Mouse (Mus musculus) bone marrow, adult 2 months (tissue): ENCODE data around the gene Wnt5a.

Experiments used
- CTCF ChIP-seq: fragments of 200-500 bp; IDR thresholded peaks from 2 replicates; pipeline ENCODE4 v1.5.1; 2011; ENCODE audit warnings: low read length, control low read depth; ENCODE audit not compliant: control insufficient read depth, insufficient read depth
- POLR2A ChIP-seq: fragments of 200-500 bp; IDR thresholded peaks from 2 replicates; pipeline ENCODE4 v1.6.1; 2011; ENCODE audit warnings: low read depth, mild to moderate bottlenecking, control low read depth, low read length, borderline replicate concordance; ENCODE audit not compliant: control insufficient read depth

DNA sequence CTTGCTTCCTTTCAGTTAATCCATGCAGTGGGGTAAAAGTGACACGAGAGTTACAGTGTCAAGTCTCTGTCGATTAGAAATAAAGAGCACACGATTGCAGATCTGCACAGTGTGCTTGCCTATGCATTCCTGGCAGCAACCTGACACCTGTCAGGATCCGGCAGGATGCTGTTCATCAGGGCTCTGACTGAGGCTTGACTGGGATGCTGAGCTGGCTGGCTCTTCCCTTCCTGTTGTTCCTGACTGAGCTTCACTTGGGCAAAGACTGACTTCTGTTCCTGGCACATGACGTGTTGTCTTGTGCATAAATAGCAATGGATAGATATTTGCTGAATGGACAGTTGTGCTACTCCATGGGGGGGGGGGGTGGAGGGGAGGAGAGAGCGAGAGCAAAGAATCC is 57.3 kb downstream of the Wnt5a start:
- TF ChIP-seq CTCF (no peak), POLR2A (no peak)
